ENCODE assay signal across 20 mouse cellular contexts in genomic region chr9:63746980-63747379, GRCm38 (mm10). TPM values are rescaled to one million over a fixed set of nuclear protein-coding genes. Genes with fewer than 3 reads are reported as not detected.
DNase-seq lines count a peak whose midpoint lies in the region; ATAC-seq and TF ChIP-seq lines count a peak whose summit lies in the region.
"Had no signal": no experiment of that assay in that cellular context is flagged by ENCODE, and none has a peak within 500 bp of the region (broad histone marks: within the 10 kb centered on the region; RNA-seq: fewer than 3 reads in every experiment).

No protein-coding gene starts in this region.

- DNase-seq in gastrocnemius, adult 2 months = peak; percentile 16
- DNase-seq in gastrocnemius, postnatal 25 days = no peak
- no peak for DNase-seq in heart, adult 8-10 months (ENCODE audit: low spot score)
- DNase-seq in layer of hippocampus, adult 9-11 months = peak; percentile 54
- DNase-seq in layer of hippocampus, postnatal 25 days (ENCODE audit: extremely low spot score in 1 of 2, low spot score in 1 of 2) = no peak
- DNase-seq in urinary bladder, adult 18-20 months (ENCODE audit: low spot score in 2 of 2) = no peak
- DNase-seq: cerebellum, adult 8-10 months; cerebellum, postnatal 36 days; lung, postnatal 36 days; thymus, postnatal 25 days had no signal

- H3K27me3 ChIP-seq in heart, embryonic 15.5 days = no peaks in the 10 kb centered on the region
- H3K27me3 ChIP-seq in embryonic facial prominence, embryonic 12.5 days = no peaks in the 10 kb centered on the region
- H3K27me3 ChIP-seq: forebrain, embryonic 13.5 days; hindbrain, embryonic 15.5 days; limb, embryonic 12.5 days; lung, embryonic 15.5 days; megakaryocyte, embryonic 14.5 days; midbrain, embryonic 15.5 days; neural tube, embryonic 13.5 days had no signal

- peak overlapping the region; percentile 91 for H3K27ac ChIP-seq in gastrocnemius, adult 2 months
- H3K27ac ChIP-seq in heart, embryonic 15.5 days = peak overlapping the region; percentile 55
- H3K27ac ChIP-seq in embryonic facial prominence, embryonic 12.5 days = 0 out of 2 replicates have a peak overlapping the region, but pooled peaks have one; percentile 48
- H3K27ac ChIP-seq: forebrain, embryonic 13.5 days; hindbrain, embryonic 15.5 days; liver, embryonic 14.5 days; lung, embryonic 15.5 days; midbrain, embryonic 15.5 days; neural tube, embryonic 13.5 days had no signal

- H3K4me1 ChIP-seq in heart, embryonic 15.5 days (replicated peaks) = peaks cover 86% of the 10 kb centered on the region
- peaks cover 87% of the 10 kb centered on the region for H3K4me1 ChIP-seq in embryonic facial prominence, embryonic 12.5 days

- TF ChIP-seq CTCF in gastrocnemius, adult 2 months (IDR thresholded peaks at IDR 0.05) = no peak

- no peak overlapping the region for H3K9ac ChIP-seq in heart, embryonic 15.5 days
- no peak overlapping the region for H3K9ac ChIP-seq in embryonic facial prominence, embryonic 12.5 days
- H3K9ac ChIP-seq: forebrain, embryonic 13.5 days; hindbrain, embryonic 15.5 days; liver, embryonic 14.5 days; lung, embryonic 15.5 days; midbrain, embryonic 15.5 days had no signal

- no peaks in the 10 kb centered on the region for H3K36me3 ChIP-seq in heart, embryonic 15.5 days
- 0 out of 2 replicates have a peak, but pooled peaks cover 7% of the 10 kb centered on the region for H3K36me3 ChIP-seq in embryonic facial prominence, embryonic 12.5 days
- H3K36me3 ChIP-seq: hindbrain, embryonic 15.5 days; lung, embryonic 15.5 days; midbrain, embryonic 15.5 days; neural tube, embryonic 13.5 days had no signal

- no peak overlapping the region for H3K4me3 ChIP-seq in gastrocnemius, adult 2 months
- no peak overlapping the region for H3K4me3 ChIP-seq in heart, embryonic 15.5 days
- H3K4me3 ChIP-seq in embryonic facial prominence, embryonic 12.5 days = no peak overlapping the region
- H3K4me3 ChIP-seq: forebrain, embryonic 13.5 days; hindbrain, embryonic 15.5 days; limb, embryonic 12.5 days; lung, embryonic 15.5 days; megakaryocyte, embryonic 14.5 days; midbrain, embryonic 15.5 days; neural tube, embryonic 13.5 days had no signal

- no peak for ATAC-seq in heart, embryonic 15.5 days (replicated peaks; ENCODE audit: insufficient number of reproducible peaks, insufficient read depth, low FRiP score, low read depth)
- ATAC-seq in embryonic facial prominence, embryonic 12.5 days (ENCODE audit: insufficient number of reproducible peaks, insufficient read depth, low FRiP score, low TSS enrichment) = no peak
- ATAC-seq: forebrain, embryonic 13.5 days; midbrain, embryonic 15.5 days had no signal

- no peaks in the 10 kb centered on the region for H3K9me3 ChIP-seq in heart, embryonic 15.5 days (replicated peaks)
- no peaks in the 10 kb centered on the region for H3K9me3 ChIP-seq in embryonic facial prominence, embryonic 12.5 days
- H3K9me3 ChIP-seq: forebrain, embryonic 13.5 days; hindbrain, embryonic 15.5 days; limb, embryonic 12.5 days; lung, embryonic 15.5 days; megakaryocyte, embryonic 14.5 days; midbrain, embryonic 15.5 days; neural tube, embryonic 13.5 days had no signal

- H3K4me2 ChIP-seq in heart, embryonic 15.5 days = no peak overlapping the region
- no peak overlapping the region for H3K4me2 ChIP-seq in embryonic facial prominence, embryonic 12.5 days (replicated peaks)
- H3K4me2 ChIP-seq: forebrain, embryonic 13.5 days; hindbrain, embryonic 15.5 days; limb, embryonic 12.5 days; lung, embryonic 15.5 days; midbrain, embryonic 15.5 days; neural tube, embryonic 13.5 days had no signal

- 95% methylated on average over 3 of the region's 3 CpGs for WGBS in heart, embryonic 15.5 days
- 89% methylated on average over 3 of the region's 3 CpGs for WGBS in embryonic facial prominence, embryonic 12.5 days

- intact Hi-C loops in gastrocnemius, adult 2 months (cut with DNase I) = no loop called here

RNA-seq across cellular contexts. Expression of gene Smad3, which starts 10.8 kb away (rescaled TPM):
- 10 to 100 TPM; 61.7 to 75.3 TPM for total RNA-seq in gastrocnemius, adult 2 months (2021)
- total RNA-seq in gastrocnemius, postnatal 25 days (2021) = 10 to 100 TPM; 42.7 to 67.5 TPM
- polyA plus RNA-seq in heart, embryonic 15.5 days (2015; fragmentation: Nextera tagmentation; extraction: Ambion mirVana) = 11.6 and 14.8 TPM in 2 replicates
- total RNA-seq in heart, adult 8-10 months (2022) = 10 to 100 TPM; 10.1 to 14.1 (median 12.5) TPM
- 10 to 100 TPM; 38.0 to 44.6 TPM for total RNA-seq in layer of hippocampus, postnatal 25 days (2021)
- polyA plus RNA-seq in embryonic facial prominence, embryonic 12.5 days (2016; fragmentation: Nextera tagmentation; extraction: Ambion mirVana) = 37.4 and 38.6 TPM in 2 replicates

Comparison
In these comparisons a context has a peak if more than half of its experiments do, and no peak if none do; other contexts are left out.
1. DNase-seq: peak in gastrocnemius, adult 2 months (single experiment) and layer of hippocampus, adult 9-11 months (single experiment); none in gastrocnemius, postnatal 25 days (single experiment), heart, adult 8-10 months (single experiment), layer of hippocampus, postnatal 25 days (0 of 2) and urinary bladder, adult 18-20 months (0 of 2).
2. Peak in every context shown above with its lines, with median percentiles within 50 percentile points of each other: H3K27ac ChIP-seq.